Mouse (Mus musculus) ES-E14 (cell line): ENCODE measurements around the gene Samd9l.

Source experiments
- CHD2 ChIP-seq: IDR thresholded peaks from 2 replicates; pipeline ENCODE4 v1.6.1; 2014; ENCODE audit warnings: mild to moderate bottlenecking, low read depth, low read length, inconsistent platforms
- HCFC1 ChIP-seq: IDR thresholded peaks from 2 replicates; pipeline ENCODE4 v1.6.1; 2012; ENCODE audit warnings: low read length, inconsistent platforms, borderline replicate concordance; ENCODE audit not compliant: insufficient read depth
- MAFK ChIP-seq: IDR thresholded peaks from 2 replicates; pipeline ENCODE4 v1.6.1; 2014; ENCODE audit warnings: mild to moderate bottlenecking, low read depth, low read length, inconsistent platforms; ENCODE audit not compliant: insufficient read depth
- ZC3H11A ChIP-seq: IDR thresholded peaks from 2 replicates; pipeline ENCODE4 v1.6.1; 2012; ENCODE audit warnings: low read depth, mild to moderate bottlenecking, inconsistent platforms, low read length, borderline replicate concordance
- ZNF384 ChIP-seq: IDR thresholded peaks from 2 replicates; pipeline ENCODE4 v1.6.1; 2012; ENCODE audit warnings: low read depth, low read length, inconsistent platforms

GRCm38 (mm10) chr6:3379146-3379545, 20.2 kb downstream of the Samd9l start:
- TF ChIP-seq CHD2 (no peak), MAFK (no peak), ZNF384 (no peak), ZC3H11A (no peak), HCFC1 (no peak)
